Mouse (Mus musculus) embryonic facial prominence, embryonic 15.5 days (tissue): ENCODE measurements around the gene Plekhm1. TPM values are rescaled to one million over a fixed set of nuclear protein-coding genes. Genes with fewer than 3 reads are reported as not detected.
A peak's percentile ranks its signal among the peaks of the same experiment; 100 is the strongest.

Experiments
- ATAC-seq: fragments of 200-750 bp; cut with Nextera tagmentation; 2 replicates; pipeline ENCODE4 v1.8.0; 2017; ENCODE audit warnings: low read depth, moderate TSS enrichment; ENCODE audit not compliant: insufficient number of reproducible peaks, low FRiP score, low TSS enrichment
- H3K27ac ChIP-seq: fragments of 300-500 bp; sonication (generic); replicated peaks from 2 replicates; pipeline ENCODE4 v1.5.1; 2015; ENCODE audit warnings: mild to moderate bottlenecking, inconsistent platforms
- H3K27me3 ChIP-seq: fragments of 300-500 bp; sonication (generic); 2 replicates; pipeline ENCODE4 v1.6.1; 2015; ENCODE audit warnings: inconsistent platforms
- H3K36me3 ChIP-seq: fragments of 300-500 bp; sonication (generic); 2 replicates; pipeline ENCODE4 v1.6.1; 2015; ENCODE audit warnings: mild to moderate bottlenecking, inconsistent platforms
- H3K4me1 ChIP-seq: fragments of 300-500 bp; sonication (generic); 2 replicates; pipeline ENCODE4 v1.6.1; 2015; ENCODE audit warnings: inconsistent platforms
- H3K4me2 ChIP-seq: fragments of 300-500 bp; sonication (generic); replicated peaks from 2 replicates; pipeline ENCODE4 v1.6.1; 2015; ENCODE audit warnings: mild to moderate bottlenecking, inconsistent platforms
- H3K4me3 ChIP-seq: fragments of 300-500 bp; sonication (generic); replicated peaks from 2 replicates; pipeline ENCODE4 v1.5.1; 2015; ENCODE audit warnings: mild to moderate bottlenecking, inconsistent platforms
- H3K9ac ChIP-seq: fragments of 300-500 bp; sonication (generic); 2 replicates; pipeline ENCODE4 v1.6.1; 2015; ENCODE audit warnings: inconsistent platforms
- H3K9me3 ChIP-seq: fragments of 300-500 bp; sonication (generic); replicated peaks from 2 replicates; pipeline ENCODE4 v1.6.1; 2016; ENCODE audit warnings: inconsistent platforms
- WGBS: fragments of 180-500 bp; shearing (Covaris S2); methylation state at CpG from one replicate; pipeline ENCODE4 v1.1.7; 2015; 5-methylcytosine and 5-hydroxymethylcytosine counted together
- polyA plus RNA-seq: library from polyadenylated mRNA; unstranded; fragments of >200 nt; fragmentation: Nextera tagmentation; extraction: Ambion mirVana; gene quantifications from 2 replicates; pipeline ENCODE4 v1.2.1, GENCODE M21; 2015

Plekhm1 gene
- polyA plus RNA-seq, 1 experiment from 2014 or later = 9.2 TPM

DNA sequence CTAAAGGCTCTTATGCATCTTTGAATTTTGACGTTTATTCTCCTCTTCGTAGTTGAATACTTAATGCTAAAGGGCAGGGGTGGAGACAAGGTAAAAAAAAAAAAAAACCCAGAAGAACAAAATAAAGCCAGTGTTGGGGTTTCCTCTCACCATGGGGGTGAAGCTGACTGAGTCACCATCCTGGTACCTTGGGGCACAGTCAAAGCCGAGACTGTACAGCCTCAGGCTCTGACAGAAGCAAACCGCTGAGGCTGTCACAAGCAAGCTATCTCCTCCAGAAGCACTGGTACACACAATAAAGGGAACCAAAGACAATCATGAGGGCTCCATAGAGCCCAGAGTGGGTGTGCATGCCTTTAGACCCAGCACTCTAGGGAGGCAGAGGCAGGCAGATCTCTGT, 39.9 kb downstream of the Plekhm1 start:
- Histone ChIP-seq H3K27me3 (no peaks in the 10 kb centered on the region), H3K9ac (no peak overlapping the region), H3K4me3 (no peak overlapping the region), H3K36me3 (peaks cover 40% of the 10 kb centered on the region), H3K9me3 (no peaks in the 10 kb centered on the region), H3K4me1 (no peaks in the 10 kb centered on the region), H3K4me2 (no peak overlapping the region), H3K27ac (0 out of 2 replicates have a peak overlapping the region, but pooled peaks have one; percentile 52)
- WGBS = 78% methylated on average over 4 of the region's 4 CpGs
- ATAC-seq = no peak

- no peak overlapping the region for H3K4me2 ChIP-seq
- WGBS = 48% methylated on average over 3 of the region's 3 CpGs
- peak overlapping the region; percentile 52 for H3K27ac ChIP-seq
- no peak overlapping the region for H3K4me3 ChIP-seq
- H3K9me3 ChIP-seq = no peaks in the 10 kb centered on the region
- no peaks in the 10 kb centered on the region for H3K27me3 ChIP-seq
- H3K4me1 ChIP-seq = no peaks in the 10 kb centered on the region
- no peak overlapping the region for H3K9ac ChIP-seq
- no peak for ATAC-seq
- H3K36me3 ChIP-seq = peaks cover 40% of the 10 kb centered on the region
Measured at GRCm38 (mm10) chr11:103372068-103372467, 40.4 kb downstream of the Plekhm1 start.

DNA sequence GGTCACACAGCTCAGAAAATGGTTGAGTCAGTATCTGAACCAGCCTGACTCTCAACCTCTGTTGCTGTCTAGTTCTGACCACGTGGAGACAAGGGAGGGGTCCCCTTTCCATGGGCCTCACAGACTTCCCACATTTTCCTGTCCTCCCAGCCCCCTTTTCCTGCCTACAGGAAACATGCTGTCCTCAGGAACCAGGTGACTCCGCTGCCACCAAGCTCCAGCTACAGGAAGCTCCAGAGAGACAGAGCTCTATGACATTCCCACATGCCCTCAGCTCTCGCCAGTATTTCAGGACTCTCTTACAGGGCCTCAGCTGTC, 41.3 kb downstream of the Plekhm1 start:
- 71% methylated on average over 3 of the region's 3 CpGs for WGBS
- Histone ChIP-seq H3K27me3 (no peaks in the 10 kb centered on the region), H3K4me1 (no peaks in the 10 kb centered on the region), H3K4me3 (no peak overlapping the region), H3K36me3 (peaks cover 38% of the 10 kb centered on the region), H3K9ac (no peak overlapping the region), H3K9me3 (no peaks in the 10 kb centered on the region), H3K4me2 (no peak overlapping the region), H3K27ac (no peak overlapping the region; the same call in 1 of the 2 replicates)
- ATAC-seq = no peak

- no peak for ATAC-seq
- Histone ChIP-seq H3K27ac (0 out of 2 replicates have a peak overlapping the region, but pooled peaks have one; percentile 18), H3K4me3 (no peak overlapping the region), H3K9me3 (no peaks in the 10 kb centered on the region), H3K4me1 (no peaks in the 10 kb centered on the region), H3K27me3 (0 out of 2 replicates have a peak, but pooled peaks cover 2% of the 10 kb centered on the region), H3K9ac (no peak overlapping the region), H3K36me3 (peaks cover 37% of the 10 kb centered on the region), H3K4me2 (no peak overlapping the region)
- 84% methylated on average over 9 of the region's 9 CpGs for WGBS
Measured at GRCm38 (mm10) chr11:103370397-103371221, 41.9 kb downstream of the Plekhm1 start.

- no peak overlapping the region for H3K9ac ChIP-seq
- H3K4me1 ChIP-seq = peaks cover 31% of the 10 kb centered on the region
- H3K4me2 ChIP-seq = no peak overlapping the region
- H3K36me3 ChIP-seq = peaks cover 23% of the 10 kb centered on the region
- H3K4me3 ChIP-seq = no peak overlapping the region
- 80% methylated on average over 4 of the region's 4 CpGs for WGBS
- no peak overlapping the region for H3K27ac ChIP-seq
- ATAC-seq = no peak
- peaks cover 47% of the 10 kb centered on the region for H3K27me3 ChIP-seq
- no peaks in the 10 kb centered on the region for H3K9me3 ChIP-seq
Measured at GRCm38 (mm10) chr11:103365530-103365929, 47.0 kb downstream of the Plekhm1 start.

DNA sequence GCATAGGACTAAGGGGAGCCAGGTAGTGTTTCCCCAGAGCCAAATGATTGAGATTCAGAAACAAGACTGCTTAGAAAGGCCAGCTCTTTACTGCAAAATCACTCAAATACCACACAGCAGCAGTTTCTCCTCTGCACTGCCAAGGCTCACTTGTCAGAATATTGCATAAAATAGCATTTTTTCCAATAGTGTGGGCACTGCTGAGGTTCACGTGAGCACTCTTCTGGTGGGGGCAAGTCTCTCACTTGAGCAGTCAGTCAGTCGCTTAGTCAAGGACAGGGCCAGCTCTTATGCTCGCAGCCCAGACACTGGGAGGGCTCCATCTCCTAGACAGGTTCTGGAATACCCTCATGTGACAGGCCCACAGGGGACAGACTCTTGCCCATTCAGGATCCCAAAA, 47.5 kb downstream of the Plekhm1 start:
- Histone ChIP-seq H3K4me2 (no peak overlapping the region), H3K4me3 (no peak overlapping the region), H3K9ac (no peak overlapping the region), H3K4me1 (peaks cover 33% of the 10 kb centered on the region), H3K36me3 (peaks cover 20% of the 10 kb centered on the region), H3K9me3 (no peaks in the 10 kb centered on the region), H3K27me3 (peaks cover 47% of the 10 kb centered on the region), H3K27ac (no peak overlapping the region)
- no peak for ATAC-seq
- 74% methylated on average over 3 of the region's 3 CpGs for WGBS

GRCm38 (mm10) chr11:103364335-103364734, 48.2 kb downstream of the Plekhm1 start:
- 36% methylated on average over 5 of the region's 5 CpGs for WGBS
- Histone ChIP-seq H3K27me3 (peaks cover 49% of the 10 kb centered on the region), H3K4me1 (peaks cover 40% of the 10 kb centered on the region), H3K9me3 (no peaks in the 10 kb centered on the region), H3K4me3 (no peak overlapping the region), H3K4me2 (no peak overlapping the region), H3K36me3 (peaks cover 20% of the 10 kb centered on the region), H3K27ac (no peak overlapping the region), H3K9ac (no peak overlapping the region)
- no peak for ATAC-seq

- Histone ChIP-seq H3K9me3 (no peaks in the 10 kb centered on the region), H3K4me3 (peak within 1 kb of the TSS; percentile 54), H3K4me2 (peak within 1 kb of the TSS; percentile 86), H3K4me1 (peaks cover 49% of the 10 kb centered on the region), H3K9ac (peak within 1 kb of the TSS; percentile 51), H3K27me3 (peaks cover 52% of the 10 kb centered on the region), H3K36me3 (peaks cover 20% of the 10 kb centered on the region), H3K27ac (peak within 1 kb of the TSS; percentile 83)
- WGBS = 2% methylated on average over 35 of the region's 35 CpGs
- 0 out of 2 replicates have a peak, but pooled peaks have one; percentile 5 for ATAC-seq
Measured at GRCm38 (mm10) chr11:103363214-103364148, 49.0 kb downstream of the Plekhm1 start, which contains the start of gene Arhgap27. Arhgap27 (minus strand) TSS chr11:103363692.

DNA sequence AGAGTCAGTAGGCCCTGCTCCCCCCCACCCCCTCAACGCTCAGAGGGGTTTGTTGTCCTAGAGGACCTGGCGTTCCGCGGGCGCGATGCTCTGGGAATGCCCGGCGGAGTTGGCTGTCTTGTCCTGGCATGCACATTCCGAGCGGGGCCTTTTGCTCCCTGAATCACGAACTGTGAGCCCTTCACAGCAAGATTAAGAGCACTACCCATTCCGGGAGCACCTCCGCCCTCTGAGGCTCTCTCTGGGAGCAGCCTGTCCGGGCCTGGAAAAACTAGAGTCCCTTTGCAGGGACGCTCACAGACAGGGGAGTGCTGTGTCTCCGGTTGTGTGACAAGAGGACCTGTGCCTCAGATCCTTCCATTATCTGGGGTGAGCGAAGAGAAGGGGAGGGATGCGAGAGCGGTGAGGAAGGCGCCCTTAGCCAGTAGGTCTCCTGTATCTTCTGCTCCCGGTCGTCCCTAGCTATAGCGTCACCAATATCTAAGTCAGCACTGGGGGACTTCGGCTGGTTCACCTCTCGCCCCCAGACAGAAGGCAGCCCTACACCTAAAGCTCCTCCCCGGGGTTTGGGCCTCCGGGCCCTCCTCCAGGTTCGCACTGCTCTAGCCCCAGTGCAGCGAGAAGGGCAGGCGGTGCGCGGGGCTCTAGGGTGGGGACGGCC, 49.8 kb downstream of the Plekhm1 start:
- peak overlapping the region; percentile 51 for H3K9ac ChIP-seq
- peak overlapping the region; percentile 86 for H3K4me2 ChIP-seq
- peaks cover 52% of the 10 kb centered on the region for H3K27me3 ChIP-seq
- H3K9me3 ChIP-seq = no peaks in the 10 kb centered on the region
- ATAC-seq = 0 out of 2 replicates have a peak, but pooled peaks have one; percentile 3
- H3K4me1 ChIP-seq = peaks cover 50% of the 10 kb centered on the region
- peaks cover 19% of the 10 kb centered on the region for H3K36me3 ChIP-seq
- peak overlapping the region; percentile 54 for H3K4me3 ChIP-seq
- WGBS = under 1% methylated on average over 33 of the region's 33 CpGs
- H3K27ac ChIP-seq = peak overlapping the region; percentile 83

GRCm38 (mm10) chr11:103362054-103362432, 50.4 kb downstream of the Plekhm1 start:
- 0 out of 2 replicates have a peak overlapping the region, but pooled peaks have one; percentile 51 for H3K9ac ChIP-seq
- no peak for ATAC-seq
- H3K4me3 ChIP-seq = peak overlapping the region; percentile 54
- peaks cover 13% of the 10 kb centered on the region; the same call in 1 of the 2 replicates for H3K36me3 ChIP-seq
- peaks cover 52% of the 10 kb centered on the region for H3K27me3 ChIP-seq
- WGBS = 6% methylated on average over 13 of the region's 13 CpGs
- peak overlapping the region; percentile 86 for H3K4me2 ChIP-seq
- H3K27ac ChIP-seq = peak overlapping the region; percentile 83
- peaks cover 50% of the 10 kb centered on the region for H3K4me1 ChIP-seq
- H3K9me3 ChIP-seq = no peaks in the 10 kb centered on the region
